Mouse (Mus musculus): ENCODE results near the gene Stk33. TPM values are rescaled to one million over a fixed set of nuclear protein-coding genes. Genes with fewer than 3 reads are reported as not detected.

The Stk33 gene
- 0.91 and 1.6 TPM in 2 replicates for polyA plus RNA-seq (2016; fragmentation: Nextera tagmentation; extraction: Ambion mirVana)

DNA sequence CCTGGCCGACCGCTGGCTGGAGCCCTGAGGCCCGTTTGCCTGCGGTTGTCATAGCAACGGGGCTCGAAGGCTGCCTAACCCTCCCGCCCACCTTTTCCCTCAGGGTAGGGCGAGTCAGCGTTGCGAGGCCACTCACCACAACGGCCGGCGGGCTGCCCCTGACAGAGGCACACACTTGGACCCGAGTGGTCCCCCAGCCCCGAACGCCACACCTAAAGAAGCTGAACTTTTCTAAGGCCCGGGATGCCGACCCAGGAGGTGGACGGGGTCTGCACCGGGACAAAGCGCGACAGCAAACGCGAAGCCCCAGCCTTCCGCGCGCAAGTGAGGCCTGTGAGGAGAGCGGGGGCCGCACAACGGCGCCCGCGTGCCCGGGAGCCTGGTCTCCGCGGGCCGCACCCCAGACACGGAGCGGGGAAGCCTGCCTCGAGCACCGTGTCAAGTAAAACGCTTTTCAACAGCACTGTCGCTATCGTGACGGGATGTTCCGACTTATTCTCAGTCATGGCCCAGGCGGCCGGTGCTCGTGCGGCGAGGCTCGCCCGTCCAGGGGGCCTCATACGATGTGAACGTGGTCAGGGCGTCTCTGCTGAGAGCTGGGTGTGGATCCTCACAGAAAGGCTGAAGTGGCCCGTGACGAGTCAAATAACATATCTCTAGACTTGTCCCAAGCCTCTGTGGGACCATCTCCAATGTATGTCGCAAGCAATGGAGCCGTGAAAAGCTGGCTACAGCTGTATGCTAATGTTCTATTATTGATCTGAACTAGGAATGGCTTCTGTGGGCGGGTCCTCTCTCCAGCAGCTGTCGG lies at the start of gene Stk33:
Gene Stk33 (minus strand): TSS at position 301 of the 811 bp plus-strand sequence.
- WGBS = under 1% methylated on average over 62 of the region's 62 CpGs
- H3K27me3 ChIP-seq = peaks cover 40% of the 10 kb centered on the region
- no peak within 1 kb of the TSS for H3K27ac ChIP-seq
- peak within 1 kb of the TSS; percentile 85 for H3K4me2 ChIP-seq
- ATAC-seq (ENCODE audit: insufficient number of reproducible peaks, insufficient read depth, low FRiP score, low TSS enrichment, low read depth) = peak; percentile 87
- peak within 1 kb of the TSS; percentile 51 for H3K4me3 ChIP-seq (replicated peaks)
- H3K9me3 ChIP-seq = no peaks in the 10 kb centered on the region
- H3K36me3 ChIP-seq = no peaks in the 10 kb centered on the region
- H3K9ac ChIP-seq (replicated peaks) = peak within 1 kb of the TSS; percentile 61
- peaks cover 12% of the 10 kb centered on the region for H3K4me1 ChIP-seq (replicated peaks)

DNA sequence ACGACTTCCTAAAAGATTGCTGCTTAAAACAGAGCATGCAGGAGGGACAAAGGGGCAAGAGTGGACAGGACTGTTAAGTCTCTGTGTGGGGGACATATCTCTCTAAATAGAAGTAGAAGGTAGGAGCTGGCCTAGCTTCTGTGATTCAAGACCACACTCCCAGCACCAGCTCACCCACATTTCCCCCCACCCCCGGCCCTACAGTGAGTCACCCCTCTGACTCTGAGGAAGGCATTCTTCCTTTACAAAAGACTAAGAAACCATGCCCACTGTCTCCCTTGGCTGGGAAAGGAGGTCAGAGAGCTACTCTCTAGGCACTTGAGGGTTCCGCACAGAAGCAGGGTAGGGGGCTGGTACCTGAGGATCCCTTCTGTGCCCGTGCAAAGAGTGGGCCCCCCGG lies 45.3 kb upstream of the Stk33 start:
- Histone ChIP-seq H3K9me3 (no peaks in the 10 kb centered on the region), H3K4me3 (replicated peaks) (no peak overlapping the region), H3K4me1 (replicated peaks) (no peaks in the 10 kb centered on the region), H3K36me3 (no peaks in the 10 kb centered on the region), H3K9ac (replicated peaks) (no peak overlapping the region), H3K27me3 (no peaks in the 10 kb centered on the region), H3K4me2 (no peak overlapping the region), H3K27ac (no peak overlapping the region)
- ATAC-seq (ENCODE audit: insufficient number of reproducible peaks, insufficient read depth, low FRiP score, low TSS enrichment, low read depth) = no peak
- WGBS = 66% methylated on average over 5 of the region's 5 CpGs

DNA sequence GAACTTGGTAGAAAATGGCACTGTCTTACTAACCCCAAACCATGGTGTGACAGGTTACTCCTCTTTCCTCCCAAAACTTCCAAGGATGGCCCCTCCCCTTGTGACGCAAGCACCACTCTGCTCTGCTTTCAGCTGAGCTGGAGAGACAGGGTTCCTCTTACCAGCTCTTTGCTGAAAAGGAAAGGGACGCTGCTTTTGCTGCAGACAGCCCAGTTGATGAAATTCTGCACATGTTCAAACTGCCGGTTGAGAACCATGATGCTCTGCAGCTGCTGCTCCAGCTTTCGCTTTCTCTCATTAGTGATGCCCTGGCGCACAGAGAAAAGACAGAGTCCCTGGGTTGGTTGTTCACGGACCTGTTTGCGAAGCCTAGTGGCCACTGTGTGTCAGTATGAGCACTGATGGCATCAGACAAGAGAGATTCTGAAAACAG lies 41.9 kb upstream of the Stk33 start:
- H3K4me2 ChIP-seq = peak overlapping the region; percentile 16; the same call in 1 of the 2 replicates
- H3K9ac ChIP-seq (replicated peaks) = no peak overlapping the region
- no peak overlapping the region for H3K4me3 ChIP-seq (replicated peaks)
- WGBS = 35% methylated on average over 7 of the region's 7 CpGs
- no peak for ATAC-seq (ENCODE audit: insufficient number of reproducible peaks, insufficient read depth, low FRiP score, low TSS enrichment, low read depth)
- H3K27ac ChIP-seq = no peak overlapping the region
- no peaks in the 10 kb centered on the region for H3K9me3 ChIP-seq
- 0 out of 2 replicates have a peak, but pooled peaks cover 5% of the 10 kb centered on the region for H3K4me1 ChIP-seq (replicated peaks)
- no peaks in the 10 kb centered on the region for H3K36me3 ChIP-seq
- H3K27me3 ChIP-seq = no peaks in the 10 kb centered on the region

DNA sequence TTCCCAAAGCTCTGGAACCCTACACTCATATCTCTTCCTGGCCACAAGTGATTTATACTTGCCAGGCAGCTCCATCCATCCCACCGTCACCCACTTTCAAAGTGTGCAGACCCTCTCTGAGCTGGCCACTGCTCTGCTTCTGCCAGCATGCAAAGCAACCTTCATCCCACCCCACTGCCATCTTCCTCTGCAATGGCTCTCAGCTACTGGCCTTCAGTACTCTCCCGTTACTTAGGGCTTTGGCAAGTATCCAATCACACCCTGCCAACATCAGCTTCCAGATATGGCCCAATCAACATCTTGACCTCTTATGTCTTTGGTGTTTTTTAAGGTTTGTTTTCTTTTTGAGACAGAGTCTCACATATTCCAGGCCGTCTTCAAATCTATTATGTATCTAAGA lies 39.0 kb upstream of the Stk33 start:
- WGBS = 80% methylated on average over 3 of the region's 3 CpGs

DNA sequence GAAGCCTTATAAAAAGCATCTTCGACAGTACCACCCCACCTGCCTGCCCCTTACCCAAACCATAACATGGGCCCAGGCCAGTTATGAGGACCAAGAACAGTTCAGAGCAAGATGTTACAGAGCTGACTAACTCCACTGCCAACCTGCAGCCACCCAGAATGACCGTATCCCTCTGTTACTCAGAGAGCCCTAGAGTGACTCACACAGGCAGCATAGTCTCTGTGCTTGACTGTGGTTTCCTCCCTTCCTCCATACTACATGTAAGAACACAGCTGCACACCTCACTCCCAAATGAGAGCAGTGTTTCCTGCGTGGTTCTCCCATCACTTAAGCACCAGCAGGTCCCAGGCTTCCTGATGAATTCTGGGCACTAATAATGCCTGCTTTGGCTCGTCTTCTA lies 31.8 kb upstream of the Stk33 start:
- Histone ChIP-seq H3K4me2 (no peak overlapping the region), H3K27ac (no peak overlapping the region), H3K4me1 (replicated peaks) (no peaks in the 10 kb centered on the region), H3K9ac (replicated peaks) (no peak overlapping the region), H3K4me3 (replicated peaks) (no peak overlapping the region), H3K27me3 (no peaks in the 10 kb centered on the region), H3K9me3 (no peaks in the 10 kb centered on the region), H3K36me3 (no peaks in the 10 kb centered on the region)
- no peak for ATAC-seq (ENCODE audit: insufficient number of reproducible peaks, insufficient read depth, low FRiP score, low TSS enrichment, low read depth)
- WGBS = 72% methylated on average over 4 of the region's 4 CpGs

More for the DNA sequence above, 39.0 kb upstream of the Stk33 start:
- Histone ChIP-seq H3K27me3 (no peaks in the 10 kb centered on the region), H3K4me3 (replicated peaks) (no peak overlapping the region), H3K36me3 (no peaks in the 10 kb centered on the region), H3K9me3 (no peaks in the 10 kb centered on the region), H3K4me2 (no peak overlapping the region), H3K4me1 (replicated peaks) (0 out of 2 replicates have a peak, but pooled peaks cover 5% of the 10 kb centered on the region), H3K9ac (replicated peaks) (no peak overlapping the region), H3K27ac (no peak overlapping the region)
- no peak for ATAC-seq (ENCODE audit: insufficient number of reproducible peaks, insufficient read depth, low FRiP score, low TSS enrichment, low read depth)

DNA sequence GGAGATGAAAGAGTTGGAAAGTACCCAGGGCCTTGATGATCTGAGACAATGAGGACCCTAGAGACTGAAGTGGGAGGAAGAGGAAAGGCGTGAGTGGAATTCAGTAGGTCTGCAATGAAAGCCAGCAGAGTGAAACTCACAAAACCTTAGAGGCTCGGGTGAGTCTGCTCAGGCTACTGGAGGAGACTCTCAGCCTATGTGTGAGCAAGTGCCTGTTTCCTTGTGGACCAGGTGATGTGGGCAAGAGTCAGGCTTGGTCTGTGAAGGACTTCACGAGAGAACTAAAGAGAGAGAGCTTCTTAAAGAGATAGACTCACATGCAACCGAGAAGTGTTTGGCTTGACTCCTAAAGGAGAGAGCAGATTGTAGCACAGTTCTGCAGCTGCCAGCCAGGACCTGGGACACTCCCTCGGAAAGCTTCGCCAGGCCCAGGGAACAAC lies 29.4 kb upstream of the Stk33 start:
- ATAC-seq (ENCODE audit: insufficient number of reproducible peaks, insufficient read depth, low FRiP score, low TSS enrichment, low read depth) = no peak
- H3K27ac ChIP-seq = no peak overlapping the region

DNA sequence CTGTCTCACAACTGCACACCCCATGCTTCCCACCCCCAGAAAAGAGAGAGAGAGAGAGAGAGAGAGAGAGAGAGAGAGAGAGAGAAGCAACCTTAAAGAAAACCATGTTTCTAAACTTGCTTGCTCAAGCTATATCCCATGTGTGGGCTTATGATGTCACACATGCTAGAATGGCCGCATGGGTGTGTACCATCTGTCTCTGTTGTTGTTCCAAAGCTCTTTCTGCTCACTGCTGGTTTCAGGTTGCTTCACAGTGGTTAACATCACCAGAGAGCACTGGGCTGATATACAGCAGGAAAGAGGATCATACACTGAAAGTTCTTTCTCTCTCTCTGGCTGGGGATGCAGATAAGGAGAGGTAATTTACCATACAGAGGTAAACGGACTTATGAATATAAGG lies 28.7 kb upstream of the Stk33 start:
- H3K4me3 ChIP-seq (replicated peaks) = no peak overlapping the region
- no peaks in the 10 kb centered on the region for H3K27me3 ChIP-seq
- H3K9ac ChIP-seq (replicated peaks) = no peak overlapping the region
- no peaks in the 10 kb centered on the region for H3K4me1 ChIP-seq (replicated peaks)
- WGBS = 48% methylated on average over 2 of the region's 2 CpGs
- no peak overlapping the region for H3K27ac ChIP-seq
- no peaks in the 10 kb centered on the region for H3K9me3 ChIP-seq
- H3K36me3 ChIP-seq = no peaks in the 10 kb centered on the region
- no peak overlapping the region for H3K4me2 ChIP-seq
- ATAC-seq (ENCODE audit: insufficient number of reproducible peaks, insufficient read depth, low FRiP score, low TSS enrichment, low read depth) = no peak

More for the DNA sequence above, 29.4 kb upstream of the Stk33 start:
- WGBS = 45% methylated on average over 6 of the region's 6 CpGs
- no peak overlapping the region for H3K4me2 ChIP-seq
- no peak overlapping the region for H3K9ac ChIP-seq (replicated peaks)
- H3K27me3 ChIP-seq = no peaks in the 10 kb centered on the region
- H3K4me1 ChIP-seq (replicated peaks) = no peaks in the 10 kb centered on the region
- H3K9me3 ChIP-seq = no peaks in the 10 kb centered on the region
- no peak overlapping the region for H3K4me3 ChIP-seq (replicated peaks)
- H3K36me3 ChIP-seq = no peaks in the 10 kb centered on the region

DNA sequence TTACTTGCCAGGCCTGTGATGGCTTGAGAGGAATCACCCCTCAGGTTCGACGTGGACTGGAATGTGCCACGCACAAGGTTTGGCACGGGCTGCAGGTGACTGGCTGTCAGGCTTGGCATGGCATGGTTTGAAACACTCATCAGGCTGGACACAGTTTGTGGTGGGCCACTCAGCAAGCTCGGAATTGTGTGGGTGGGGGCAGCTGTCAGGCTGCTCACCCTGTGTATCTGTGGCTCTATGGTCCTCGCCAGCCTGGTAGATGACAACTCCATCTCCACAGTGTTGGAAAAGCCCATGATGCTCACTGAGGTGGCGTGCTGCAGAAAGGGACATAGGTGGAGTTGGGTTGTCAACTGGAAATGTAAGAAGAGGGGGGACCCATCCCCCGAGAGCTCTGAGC lies 21.8 kb upstream of the Stk33 start:
- no peaks in the 10 kb centered on the region for H3K36me3 ChIP-seq
- H3K4me2 ChIP-seq = no peak overlapping the region
- H3K9me3 ChIP-seq = no peaks in the 10 kb centered on the region
- peaks cover 14% of the 10 kb centered on the region for H3K4me1 ChIP-seq (replicated peaks)
- ATAC-seq (ENCODE audit: insufficient number of reproducible peaks, insufficient read depth, low FRiP score, low TSS enrichment, low read depth) = no peak
- H3K9ac ChIP-seq (replicated peaks) = no peak overlapping the region
- no peak overlapping the region for H3K4me3 ChIP-seq (replicated peaks)
- H3K27me3 ChIP-seq = no peaks in the 10 kb centered on the region
- H3K27ac ChIP-seq = no peak overlapping the region
- WGBS = 87% methylated on average over 8 of the region's 8 CpGs

DNA sequence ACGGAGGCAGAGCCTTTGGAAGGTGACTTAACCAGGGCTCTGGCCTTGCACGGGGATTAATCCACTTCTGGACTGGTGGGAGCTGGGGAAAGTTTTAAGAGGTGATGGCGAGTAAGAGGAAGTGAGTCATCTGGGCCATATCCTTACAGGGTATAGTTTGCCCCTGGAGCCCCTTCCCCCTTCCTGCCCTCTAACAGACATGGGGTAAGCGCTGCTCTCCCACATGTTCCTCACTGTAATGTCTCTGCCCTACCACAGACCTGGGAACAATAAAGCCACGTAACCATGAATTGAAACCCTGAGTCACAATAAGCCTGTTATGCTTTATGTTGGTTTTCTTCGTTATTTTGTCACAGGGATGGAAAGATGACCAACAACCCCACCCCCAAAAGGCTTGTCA lies 17.7 kb upstream of the Stk33 start:
- WGBS = 39% methylated on average over 6 of the region's 6 CpGs
- no peak overlapping the region for H3K9ac ChIP-seq (replicated peaks)
- H3K4me1 ChIP-seq (replicated peaks) = peaks cover 14% of the 10 kb centered on the region
- H3K27ac ChIP-seq = no peak overlapping the region
- no peaks in the 10 kb centered on the region for H3K36me3 ChIP-seq
- ATAC-seq (ENCODE audit: insufficient number of reproducible peaks, insufficient read depth, low FRiP score, low TSS enrichment, low read depth) = no peak
- no peaks in the 10 kb centered on the region for H3K27me3 ChIP-seq
- H3K9me3 ChIP-seq = no peaks in the 10 kb centered on the region
- H3K4me2 ChIP-seq = no peak overlapping the region
- no peak overlapping the region for H3K4me3 ChIP-seq (replicated peaks)

DNA sequence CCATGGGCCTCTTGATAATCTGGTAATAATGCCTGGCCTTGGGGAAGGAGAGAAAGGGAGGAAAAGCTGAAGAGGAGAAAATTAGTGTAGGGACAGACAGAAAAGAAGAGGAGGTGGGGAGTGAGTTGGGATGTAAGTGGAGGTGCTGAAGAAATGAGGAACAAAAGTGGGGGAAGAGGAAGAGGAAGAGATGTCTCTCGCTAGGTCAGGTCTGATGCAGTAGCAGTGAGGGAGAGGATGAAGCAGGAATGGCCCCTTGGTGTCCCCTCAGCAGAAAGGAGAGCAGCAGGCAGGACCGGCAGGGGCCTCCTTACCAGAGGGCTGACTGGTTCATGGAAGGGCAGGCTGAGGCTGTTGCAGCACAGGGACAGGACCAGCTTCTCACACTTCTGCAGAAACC lies 16.9 kb upstream of the Stk33 start:
- H3K36me3 ChIP-seq = no peaks in the 10 kb centered on the region

DNA sequence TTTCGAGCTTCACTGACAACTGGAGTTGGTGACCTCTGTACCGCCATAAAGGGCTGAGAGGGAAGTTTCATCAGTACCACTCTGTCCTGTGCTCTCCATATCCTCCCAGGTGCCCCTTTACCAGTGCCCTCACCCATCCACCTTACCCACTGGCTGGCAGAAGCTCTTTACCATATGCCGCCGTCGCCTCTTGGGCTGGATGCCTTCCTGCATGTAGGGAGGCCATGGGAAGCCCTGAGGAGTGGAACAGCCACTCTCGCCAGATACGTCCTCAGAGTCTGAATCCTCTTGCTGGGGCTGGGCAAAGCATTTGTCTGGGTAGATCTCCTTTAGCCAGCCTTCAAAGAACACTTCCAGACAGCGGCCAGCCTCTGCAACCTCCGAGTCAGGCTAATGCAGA lies 16.0 kb upstream of the Stk33 start:
- Histone ChIP-seq H3K9ac (replicated peaks) (no peak overlapping the region), H3K4me1 (replicated peaks) (peaks cover 14% of the 10 kb centered on the region), H3K36me3 (no peaks in the 10 kb centered on the region), H3K27me3 (no peaks in the 10 kb centered on the region; the same call in 1 of the 2 replicates), H3K4me3 (replicated peaks) (no peak overlapping the region), H3K4me2 (no peak overlapping the region), H3K9me3 (no peaks in the 10 kb centered on the region), H3K27ac (no peak overlapping the region)
- ATAC-seq (ENCODE audit: insufficient number of reproducible peaks, insufficient read depth, low FRiP score, low TSS enrichment, low read depth) = no peak
- WGBS = 87% methylated on average over 9 of the region's 9 CpGs

More for the DNA sequence above, 16.9 kb upstream of the Stk33 start:
- ATAC-seq (ENCODE audit: insufficient number of reproducible peaks, insufficient read depth, low FRiP score, low TSS enrichment, low read depth) = no peak
- no peak overlapping the region for H3K4me3 ChIP-seq (replicated peaks)
- no peaks in the 10 kb centered on the region; the same call in 1 of the 2 replicates for H3K27me3 ChIP-seq
- H3K4me2 ChIP-seq = no peak overlapping the region
- H3K27ac ChIP-seq = no peak overlapping the region
- 86% methylated on average over 2 of the region's 2 CpGs for WGBS
- H3K9ac ChIP-seq (replicated peaks) = no peak overlapping the region
- H3K9me3 ChIP-seq = no peaks in the 10 kb centered on the region
- peaks cover 14% of the 10 kb centered on the region for H3K4me1 ChIP-seq (replicated peaks)

All from limb, embryonic 12.5 days (tissue).